Mouse (Mus musculus) liver, embryonic 14.5 days (tissue): ENCODE data around the gene Gpat2. TPM values are rescaled to one million over a fixed set of nuclear protein-coding genes. Genes with fewer than 3 reads are reported as not detected.

Experiments
- ATAC-seq: fragments of 200-750 bp; cut with Nextera tagmentation; 2 replicates; pipeline ENCODE4 v1.8.0; 2017; ENCODE audit warnings: moderate number of reproducible peaks, mild to moderate bottlenecking, moderate library complexity; ENCODE audit not compliant: insufficient read depth
- DNase-seq, 3 experiments: peaks; one replicate each; pipeline ENCODE4 v3.0.0-alpha.2; 2012 to 2013; ENCODE audit warnings: low read depth in 3 of 3, low spot score in 3 of 3
- H3K27ac ChIP-seq: fragments of 300-500 bp; sonication (generic); 2 replicates; pipeline ENCODE4 v1.5.1; 2014; ENCODE audit warnings: moderate library complexity, mild to moderate bottlenecking, control low read depth, inconsistent platforms
- H3K27me3 ChIP-seq: fragments of 300-500 bp; sonication (generic); 2 replicates; pipeline ENCODE4 v1.6.1; 2014; ENCODE audit warnings: mild to moderate bottlenecking, low read length, moderate library complexity; ENCODE audit not compliant: control insufficient read depth, insufficient read depth
- H3K36me3 ChIP-seq: fragments of 300-500 bp; sonication (generic); replicated peaks from 2 replicates; pipeline ENCODE4 v1.6.1; 2014; ENCODE audit warnings: low read depth; ENCODE audit not compliant: control insufficient read depth, insufficient read depth
- H3K4me1 ChIP-seq, 2 experiments: fragments of 200-500 bp in 1 of 2; fragments of 300-500 bp in 1 of 2; sonication (generic) in 1 of 2; replicated peaks; 2 replicates each; pipeline ENCODE4 v1.6.1; 2012 to 2014; ENCODE audit warnings: antibody characterized with exemption in 1 of 2, inconsistent platforms in 1 of 2, low read length in 1 of 2; ENCODE audit not compliant: control insufficient read depth in 2 of 2, insufficient read depth in 2 of 2
- H3K4me2 ChIP-seq: fragments of 300-500 bp; sonication (generic); 2 replicates; pipeline ENCODE4 v1.6.1; 2014; ENCODE audit warnings: low read depth, mild to moderate bottlenecking, control low read depth, moderate library complexity
- H3K4me3 ChIP-seq, 2 experiments: fragments of 200-500 bp in 1 of 2; fragments of 300-500 bp in 1 of 2; sonication (generic) in 1 of 2; 2 replicates each; pipeline ENCODE4 v1.5.1; 2012 to 2014; ENCODE audit warnings: low read depth in 2 of 2, low read length in 2 of 2, mild to moderate bottlenecking in 2 of 2, control low read depth in 1 of 2, inconsistent platforms in 1 of 2, moderate library complexity in 1 of 2; ENCODE audit not compliant: insufficient read depth in 1 of 2
- H3K9ac ChIP-seq: fragments of 300-500 bp; sonication (generic); replicated peaks from 2 replicates; pipeline ENCODE4 v1.6.1; 2014; ENCODE audit warnings: mild to moderate bottlenecking, control low read depth, moderate library complexity
- H3K9me3 ChIP-seq: fragments of 300-500 bp; sonication (generic); 2 replicates; pipeline ENCODE4 v1.6.1; 2016; ENCODE audit warnings: low read length, mixed read lengths; ENCODE audit not compliant: control insufficient read depth
- CTCF ChIP-seq: IDR thresholded peaks from 2 replicates; pipeline ENCODE4 v1.5.1; 2016; ENCODE audit warnings: antibody characterized with exemption, low read depth, control low read depth
- EP300 ChIP-seq: IDR thresholded peaks from 2 replicates; pipeline ENCODE4 v1.6.1; 2016; ENCODE audit warnings: antibody characterized with exemption, low read depth
- WGBS: fragments of 180-500 bp; shearing (Covaris S2); extraction: QIAGEN DNeasy Blood & Tissue Kit; methylation state at CpG from one replicate; pipeline ENCODE4 v1.1.7; 2014; ENCODE audit not compliant: insufficient replicate concordance; 5-methylcytosine and 5-hydroxymethylcytosine counted together
- polyA plus RNA-seq, 2 experiments: library from polyadenylated mRNA; depleted of rRNA in 1 of 2; stranded (reverse) in 1 of 2; unstranded in 1 of 2; fragments of >200 nt; fragmentation: Nextera tagmentation in 1 of 2; extraction: Ambion mirVana in 1 of 2; gene quantifications; 2 replicates each; pipeline versions ENCODE4 v1.2.1 to v1.2.3; 2012 to 2014

The Gpat2 gene
- polyA plus RNA-seq, 2 experiments: 0.26 to 0.33 TPM

GRCm38 (mm10) chr2:127462314-127462713 lies 37.3 kb downstream of the Gpat2 start:
- H3K4me2 ChIP-seq: no peak overlapping the region
- WGBS: 9% methylated on average over 8 of the region's 8 CpGs
- H3K4me3 ChIP-seq: no peak overlapping the region
- DNase-seq: peak in 2 of 3 experiments; percentile 23 to 25
- TF ChIP-seq CTCF (peak; percentile 94), EP300 (no peak)
- no peaks in the 10 kb centered on the region for H3K27me3 ChIP-seq
- H3K27ac ChIP-seq: no peak overlapping the region
- no peaks in the 10 kb centered on the region for H3K36me3 ChIP-seq
- ATAC-seq: peak; percentile 37; the same call in 1 of the 2 replicates
- H3K9me3 ChIP-seq: no peaks in the 10 kb centered on the region
- no peaks in the 10 kb centered on the region for H3K4me1 ChIP-seq
- no peak overlapping the region for H3K9ac ChIP-seq

GRCm38 (mm10) chr2:127470183-127470582 lies 45.2 kb downstream of the Gpat2 start:
- Histone ChIP-seq H3K9me3 (no peaks in the 10 kb centered on the region), H3K27ac (no peak overlapping the region), H3K36me3 (no peaks in the 10 kb centered on the region), H3K9ac (no peak overlapping the region), H3K4me1 (no peaks in the 10 kb centered on the region), H3K4me2 (no peak overlapping the region), H3K4me3 (no peak overlapping the region), H3K27me3 (no peaks in the 10 kb centered on the region; the same call in 1 of the 2 replicates)
- ATAC-seq: no peak
- TF ChIP-seq EP300 (no peak), CTCF (no peak)
- WGBS: 71% methylated on average over 5 of the region's 5 CpGs
- no peak for DNase-seq

- Histone ChIP-seq H3K9me3 (no peaks in the 10 kb centered on the region), H3K27ac (no peak overlapping the region), H3K4me1 (no peaks in the 10 kb centered on the region), H3K27me3 (no peaks in the 10 kb centered on the region; the same call in 1 of the 2 replicates), H3K4me2 (no peak overlapping the region), H3K9ac (no peak overlapping the region), H3K36me3 (no peaks in the 10 kb centered on the region), H3K4me3 (no peak overlapping the region)
- 78% methylated on average over 10 of the region's 10 CpGs for WGBS
- TF ChIP-seq EP300 (no peak), CTCF (no peak)
- DNase-seq (no peak), ATAC-seq (no peak)
Observed at GRCm38 (mm10) chr2:127470661-127471060, 45.7 kb downstream of the Gpat2 start.

- 72% methylated on average over 8 of the region's 8 CpGs for WGBS
- H3K9me3 ChIP-seq: no peaks in the 10 kb centered on the region
- no peak overlapping the region for H3K4me2 ChIP-seq
- no peaks in the 10 kb centered on the region for H3K4me1 ChIP-seq
- no peak for TF ChIP-seq CTCF
- TF ChIP-seq EP300: no peak
- H3K4me3 ChIP-seq: no peak overlapping the region
- H3K9ac ChIP-seq: no peak overlapping the region
- H3K36me3 ChIP-seq: no peaks in the 10 kb centered on the region
- ATAC-seq (no peak), DNase-seq (no peak)
- H3K27me3 ChIP-seq: no peaks in the 10 kb centered on the region; the same call in 1 of the 2 replicates
- H3K27ac ChIP-seq: no peak overlapping the region
Observed at GRCm38 (mm10) chr2:127471281-127471680, 46.3 kb downstream of the Gpat2 start.

- TF ChIP-seq EP300 (no peak), CTCF (no peak)
- ATAC-seq (no peak), DNase-seq (no peak)
- Histone ChIP-seq H3K9me3 (no peaks in the 10 kb centered on the region), H3K27me3 (no peaks in the 10 kb centered on the region; the same call in 1 of the 2 replicates), H3K4me3 (no peak overlapping the region), H3K4me1 (no peaks in the 10 kb centered on the region), H3K27ac (no peak overlapping the region), H3K4me2 (no peak overlapping the region), H3K36me3 (no peaks in the 10 kb centered on the region), H3K9ac (no peak overlapping the region)
- WGBS: 39% methylated on average over 3 of the region's 3 CpGs
Observed at GRCm38 (mm10) chr2:127472279-127472678, 47.3 kb downstream of the Gpat2 start.
